Mouse (Mus musculus) adrenal gland, adult (tissue): ENCODE data around the gene Zfp281.
A peak's percentile ranks its signal among the peaks of the same experiment; 100 is the strongest.

Source experiments
- DNase-seq, 2 experiments: peaks; one replicate each; pipeline ENCODE4 v3.0.0; 2022 to 2023; ENCODE audit warnings: low spot score in 1 of 2; ENCODE audit not compliant: inconsistent age in 2 of 2

Gene Zfp281

GRCm38 (mm10) chr1:136611803-136612202 is 12.9 kb upstream of the Zfp281 start:
- DNase-seq: no peak

GRCm38 (mm10) chr1:136613300-136613751 is 11.4 kb upstream of the Zfp281 start:
- peak; percentile 46 to 75 for DNase-seq

GRCm38 (mm10) chr1:136614748-136615440 is 9.8 kb upstream of the Zfp281 start:
- DNase-seq: no peak

- no peak for DNase-seq
Observed at GRCm38 (mm10) chr1:136617163-136617788, 7.4 kb upstream of the Zfp281 start.

GRCm38 (mm10) chr1:136618570-136618969 is 6.1 kb upstream of the Zfp281 start:
- no peak for DNase-seq

GRCm38 (mm10) chr1:136625019-136625895 is 556 bp downstream of the Zfp281 start:
- peak; percentile 69 to 88 for DNase-seq

GRCm38 (mm10) chr1:136626141-136626540 is 1.4 kb downstream of the Zfp281 start:
- no peak for DNase-seq

GRCm38 (mm10) chr1:136626756-136627155 is 2.1 kb downstream of the Zfp281 start:
- DNase-seq: no peak

- no peak for DNase-seq
Observed at GRCm38 (mm10) chr1:136627591-136627990, 2.9 kb downstream of the Zfp281 start.

- DNase-seq: no peak
Observed at GRCm38 (mm10) chr1:136632891-136633290, 8.2 kb downstream of the Zfp281 start.

- DNase-seq: no peak
Observed at GRCm38 (mm10) chr1:136635644-136636043, 10.9 kb downstream of the Zfp281 start.

GRCm38 (mm10) chr1:136636946-136637345 is 12.2 kb downstream of the Zfp281 start:
- no peak for DNase-seq

GRCm38 (mm10) chr1:136637696-136638095 is 13.0 kb downstream of the Zfp281 start:
- no peak for DNase-seq

- no peak for DNase-seq
Observed at GRCm38 (mm10) chr1:136638211-136638610, 13.5 kb downstream of the Zfp281 start.

- DNase-seq: no peak
Observed at GRCm38 (mm10) chr1:136638699-136639098, 14.0 kb downstream of the Zfp281 start.

GRCm38 (mm10) chr1:136639221-136639620 is 14.5 kb downstream of the Zfp281 start:
- no peak for DNase-seq

GRCm38 (mm10) chr1:136642701-136643100 is 18.0 kb downstream of the Zfp281 start:
- DNase-seq: no peak

GRCm38 (mm10) chr1:136644486-136644885 is 19.8 kb downstream of the Zfp281 start:
- DNase-seq: no peak

- no peak for DNase-seq
Observed at GRCm38 (mm10) chr1:136645849-136646625, 21.3 kb downstream of the Zfp281 start.

GRCm38 (mm10) chr1:136652066-136652465 is 27.4 kb downstream of the Zfp281 start:
- DNase-seq: no peak

- DNase-seq: no peak
Observed at GRCm38 (mm10) chr1:136653526-136653925, 28.8 kb downstream of the Zfp281 start.
